ENCODE assay signal across 8 mouse cellular contexts in genomic region chr2:32589213-32589795, GRCm38 (mm10). TPM values are rescaled to one million over a fixed set of nuclear protein-coding genes. Genes with fewer than 3 reads are reported as not detected.
A peak's percentile ranks its signal among the peaks of the same experiment; 100 is the strongest.
DNase-seq lines count a peak whose midpoint lies in the region; ATAC-seq and TF ChIP-seq lines count a peak whose summit lies in the region.

No protein-coding gene starts in this region.

- 20% methylated on average over 11 of the region's 11 CpGs for WGBS in heart, postnatal 0 days
- WGBS in forebrain, embryonic 14.5 days: 59% methylated on average over 11 of the region's 11 CpGs

- H3K27me3 ChIP-seq in E14TG2a.4 (ENCODE audit: insufficient read depth, low read length): peaks cover 12% of the 10 kb centered on the region
- no peaks in the 10 kb centered on the region for H3K27me3 ChIP-seq in heart, postnatal 0 days (ENCODE audit: control insufficient read depth, insufficient read depth, low read length)
- no peaks in the 10 kb centered on the region for H3K27me3 ChIP-seq in forebrain, embryonic 14.5 days (replicated peaks; ENCODE audit: control insufficient read depth, insufficient read depth, low read length)

- ATAC-seq in heart, postnatal 0 days (ENCODE audit: insufficient read depth, low read depth): peak; percentile 17
- ATAC-seq in forebrain, embryonic 14.5 days: no peak

- peaks cover 53% of the 10 kb centered on the region for H3K4me1 ChIP-seq in E14TG2a.4 (replicated peaks; ENCODE audit: low read depth, low read length)
- H3K4me1 ChIP-seq in brown adipose tissue, adult 24 weeks (ENCODE audit: control insufficient read depth, insufficient read depth, insufficient read length, low read length): peaks cover 4% of the 10 kb centered on the region
- peaks cover 25% of the 10 kb centered on the region for H3K4me1 ChIP-seq in heart, postnatal 0 days (ENCODE audit: control insufficient read depth, insufficient read depth)
- peaks cover 10% of the 10 kb centered on the region for H3K4me1 ChIP-seq in forebrain, embryonic 14.5 days (ENCODE audit: control insufficient read depth, insufficient read depth, low read length)

- no peaks in the 10 kb centered on the region for H3K9me3 ChIP-seq in E14TG2a.4 (ENCODE audit: low read length)
- no peaks in the 10 kb centered on the region for H3K9me3 ChIP-seq in heart, postnatal 0 days (replicated peaks; ENCODE audit: control insufficient read depth, low read length)
- H3K9me3 ChIP-seq in forebrain, embryonic 14.5 days (replicated peaks; ENCODE audit: control insufficient read depth, low read length): no peaks in the 10 kb centered on the region

- H3K4me2 ChIP-seq in heart, postnatal 0 days (ENCODE audit: low read depth, low read length): peak overlapping the region; percentile 30
- H3K4me2 ChIP-seq in forebrain, embryonic 14.5 days (ENCODE audit: low read length): no peak overlapping the region

- 0 out of 2 replicates have a peak overlapping the region, but pooled peaks have one; percentile 4 for H3K9ac ChIP-seq in heart, postnatal 0 days (replicated peaks; ENCODE audit: low read depth, low read length)
- H3K9ac ChIP-seq in forebrain, embryonic 14.5 days (ENCODE audit: low read length): no peak overlapping the region

- no peak for TF ChIP-seq EP300 in heart, postnatal 0 days (IDR thresholded peaks at IDR 0.05; ENCODE audit: low read depth)

- TF ChIP-seq CTCF in E14TG2a.4 (conservative IDR thresholded peaks at IDR 0.05; ENCODE audit: low read length): no peak
- no peak for TF ChIP-seq CTCF in heart, postnatal 0 days (IDR thresholded peaks at IDR 0.05; ENCODE audit: low read depth)

- H3K4me3 ChIP-seq in E14TG2a.4 (replicated peaks; ENCODE audit: low read length): peak overlapping the region; percentile 72
- H3K4me3 ChIP-seq in brown adipose tissue, adult 24 weeks (ENCODE audit: insufficient read depth, low read depth, low read length): peak overlapping the region; percentile 18
- no peak overlapping the region for H3K4me3 ChIP-seq in heart, postnatal 0 days (ENCODE audit: low read depth, low read length)
- H3K4me3 ChIP-seq in forebrain, embryonic 14.5 days (ENCODE audit: low read depth, low read length): no peak overlapping the region

- H3K27ac ChIP-seq in brown adipose tissue, adult 24 weeks (replicated peaks; ENCODE audit: low read depth, low read length): peak overlapping the region; percentile 38
- H3K27ac ChIP-seq in heart, postnatal 0 days (ENCODE audit: low read depth): peak overlapping the region; percentile 67
- no peak overlapping the region for H3K27ac ChIP-seq in forebrain, embryonic 14.5 days (ENCODE audit: low read depth, low read length)

- H3K36me3 ChIP-seq in E14TG2a.4 (ENCODE audit: insufficient read depth, low read length): peaks cover 13% of the 10 kb centered on the region; the same call in 1 of the 2 replicates
- H3K36me3 ChIP-seq in heart, postnatal 0 days (replicated peaks; ENCODE audit: control insufficient read depth, insufficient read depth, low read length): peaks cover 26% of the 10 kb centered on the region
- H3K36me3 ChIP-seq in forebrain, embryonic 14.5 days (ENCODE audit: control insufficient read depth, insufficient read depth, low read length): no peaks in the 10 kb centered on the region

- peak; percentile 76 for DNase-seq in kidney, postnatal 14 days
- no peak for DNase-seq in kidney, adult 18-20 months
- DNase-seq in heart, postnatal 0 days (ENCODE audit: low spot score): peak; percentile 69
- DNase-seq in ovary, postnatal 10 days (ENCODE audit: low spot score): no peak
- DNase-seq in forebrain, embryonic 14.5 days (ENCODE audit: low spot score): no peak
- no peak for DNase-seq in thymus, postnatal 36 days

RNA-seq across cellular contexts. Expression of gene St6galnac4, which starts 2.4 kb away (rescaled TPM):
- 2.4 and 3.0 TPM in 2 replicates for polyA plus RNA-seq in brown adipose tissue, adult 24 weeks (2012; ENCODE audit: insufficient read depth, insufficient read length, missing spikeins)
- total RNA-seq in heart, postnatal 0 days (2014; rRNA removed; ENCODE audit: low replicate concordance): 25.7 and 28.0 TPM in 2 replicates
- 25.5 and 27.0 TPM in 2 replicates for polyA plus RNA-seq in heart, postnatal 0 days (2015; fragmentation: Nextera tagmentation; extraction: Ambion mirVana)
- 18.7 and 21.4 TPM in 2 replicates for polyA plus RNA-seq in forebrain, embryonic 14.5 days (2014; fragmentation: Nextera tagmentation; extraction: Ambion mirVana)

RNA-seq across cellular contexts. Expression of gene St6galnac6, which starts 10.2 kb away (rescaled TPM):
- 79.5 and 87.3 TPM in 2 replicates for polyA plus RNA-seq in brown adipose tissue, adult 24 weeks (2012; ENCODE audit: insufficient read depth, insufficient read length, missing spikeins)
- total RNA-seq in heart, postnatal 0 days (2014; rRNA removed; ENCODE audit: low replicate concordance): 102 and 117 TPM in 2 replicates
- polyA plus RNA-seq in heart, postnatal 0 days (2015; fragmentation: Nextera tagmentation; extraction: Ambion mirVana): 44.1 and 44.3 TPM in 2 replicates
- 4.7 and 5.7 TPM in 2 replicates for polyA plus RNA-seq in forebrain, embryonic 14.5 days (2014; fragmentation: Nextera tagmentation; extraction: Ambion mirVana)

RNA-seq across cellular contexts. Expression of gene 9430097D07Rik, which starts 13.8 kb away (rescaled TPM):
- not detected in 2 replicates for polyA plus RNA-seq in brown adipose tissue, adult 24 weeks (2012; ENCODE audit: insufficient read depth, insufficient read length, missing spikeins)
- not detected in 2 replicates for total RNA-seq in heart, postnatal 0 days (2014; rRNA removed; ENCODE audit: low replicate concordance)
- polyA plus RNA-seq in heart, postnatal 0 days (2015; fragmentation: Nextera tagmentation; extraction: Ambion mirVana): not detected in 2 replicates
- polyA plus RNA-seq in forebrain, embryonic 14.5 days (2014; fragmentation: Nextera tagmentation; extraction: Ambion mirVana): 0.30 and 0.61 TPM in 2 replicates

RNA-seq across cellular contexts. Expression of gene Pip5kl1, which starts 14.7 kb away (rescaled TPM):
- not detected in 2 replicates for polyA plus RNA-seq in brown adipose tissue, adult 24 weeks (2012; ENCODE audit: insufficient read depth, insufficient read length, missing spikeins)
- total RNA-seq in heart, postnatal 0 days (2014; rRNA removed; ENCODE audit: low replicate concordance): not detected in 2 replicates
- 0.18 TPM in 1 of 2 replicates, not detected in the other for polyA plus RNA-seq in heart, postnatal 0 days (2015; fragmentation: Nextera tagmentation; extraction: Ambion mirVana)
- polyA plus RNA-seq in forebrain, embryonic 14.5 days (2014; fragmentation: Nextera tagmentation; extraction: Ambion mirVana): 4.7 TPM in 2 replicates

RNA-seq across cellular contexts. Expression of gene Dpm2, which starts 18.6 kb away (rescaled TPM):
- polyA plus RNA-seq in brown adipose tissue, adult 24 weeks (2012; ENCODE audit: insufficient read depth, insufficient read length, missing spikeins): 31.2 and 37.5 TPM in 2 replicates
- 17.9 and 31.0 TPM in 2 replicates for total RNA-seq in heart, postnatal 0 days (2014; rRNA removed; ENCODE audit: low replicate concordance)
- polyA plus RNA-seq in heart, postnatal 0 days (2015; fragmentation: Nextera tagmentation; extraction: Ambion mirVana): 56.1 and 58.4 TPM in 2 replicates
- polyA plus RNA-seq in forebrain, embryonic 14.5 days (2014; fragmentation: Nextera tagmentation; extraction: Ambion mirVana): 143 and 152 TPM in 2 replicates

Comparison
In these comparisons a context has a peak if more than half of its experiments do, and no peak if none do; other contexts are left out.
1. DNase-seq: peak in kidney, postnatal 14 days (single experiment) and heart, postnatal 0 days (single experiment); none in kidney, adult 18-20 months (single experiment), ovary, postnatal 10 days (single experiment), forebrain, embryonic 14.5 days (single experiment) and thymus, postnatal 36 days (0 of 2).
2. H3K4me3 ChIP-seq: peak in E14TG2a.4 (single experiment) and brown adipose tissue, adult 24 weeks (single experiment); none in heart, postnatal 0 days (single experiment) and forebrain, embryonic 14.5 days (single experiment).